Mouse (Mus musculus) neural tube, embryonic 15.5 days (tissue): ENCODE measurements around the gene Plekha5. TPM values are rescaled to one million over a fixed set of nuclear protein-coding genes. Genes with fewer than 3 reads are reported as not detected.

Experiments
- ATAC-seq: fragments of 200-750 bp; cut with Nextera tagmentation; 2 replicates; pipeline ENCODE4 v1.8.0; 2017; ENCODE audit warnings: mild to moderate bottlenecking, moderate TSS enrichment, moderate library complexity; ENCODE audit not compliant: low FRiP score
- H3K27ac ChIP-seq: fragments of 300-500 bp; sonication (generic); replicated peaks from 2 replicates; pipeline ENCODE4 v1.5.1; 2015; ENCODE audit warnings: mild to moderate bottlenecking, inconsistent platforms
- H3K27me3 ChIP-seq: fragments of 300-500 bp; sonication (generic); replicated peaks from 2 replicates; pipeline ENCODE4 v1.6.1; 2015; ENCODE audit warnings: inconsistent platforms
- H3K36me3 ChIP-seq: fragments of 300-500 bp; sonication (generic); 2 replicates; pipeline ENCODE4 v1.6.1; 2015; ENCODE audit warnings: inconsistent platforms
- H3K4me1 ChIP-seq: fragments of 300-500 bp; sonication (generic); 2 replicates; pipeline ENCODE4 v1.6.1; 2015; ENCODE audit warnings: inconsistent platforms
- H3K4me2 ChIP-seq: fragments of 300-500 bp; sonication (generic); 2 replicates; pipeline ENCODE4 v1.6.1; 2015; ENCODE audit warnings: inconsistent platforms, mild to moderate bottlenecking, moderate library complexity
- H3K4me3 ChIP-seq: fragments of 300-500 bp; sonication (generic); replicated peaks from 2 replicates; pipeline ENCODE4 v1.5.1; 2015; ENCODE audit warnings: mild to moderate bottlenecking, inconsistent platforms
- H3K9ac ChIP-seq: fragments of 300-500 bp; sonication (generic); replicated peaks from 2 replicates; pipeline ENCODE4 v1.6.1; 2015; ENCODE audit warnings: mild to moderate bottlenecking, inconsistent platforms
- H3K9me3 ChIP-seq: fragments of 300-500 bp; sonication (generic); replicated peaks from 2 replicates; pipeline ENCODE4 v1.6.1; 2016; ENCODE audit warnings: inconsistent platforms
- WGBS: fragments of 180-500 bp; shearing (Covaris S2); methylation state at CpG from one replicate; pipeline ENCODE4 v1.1.7; 2015; ENCODE audit warnings: mixed read lengths; 5-methylcytosine and 5-hydroxymethylcytosine counted together
- polyA plus RNA-seq: library from polyadenylated mRNA; unstranded; fragments of >200 nt; fragmentation: Nextera tagmentation; extraction: Ambion mirVana; gene quantifications from 2 replicates; pipeline ENCODE4 v1.2.1, GENCODE M21; 2015

The Plekha5 gene
- polyA plus RNA-seq, 1 experiment from 2014 or later = 33.9 TPM

DNA sequence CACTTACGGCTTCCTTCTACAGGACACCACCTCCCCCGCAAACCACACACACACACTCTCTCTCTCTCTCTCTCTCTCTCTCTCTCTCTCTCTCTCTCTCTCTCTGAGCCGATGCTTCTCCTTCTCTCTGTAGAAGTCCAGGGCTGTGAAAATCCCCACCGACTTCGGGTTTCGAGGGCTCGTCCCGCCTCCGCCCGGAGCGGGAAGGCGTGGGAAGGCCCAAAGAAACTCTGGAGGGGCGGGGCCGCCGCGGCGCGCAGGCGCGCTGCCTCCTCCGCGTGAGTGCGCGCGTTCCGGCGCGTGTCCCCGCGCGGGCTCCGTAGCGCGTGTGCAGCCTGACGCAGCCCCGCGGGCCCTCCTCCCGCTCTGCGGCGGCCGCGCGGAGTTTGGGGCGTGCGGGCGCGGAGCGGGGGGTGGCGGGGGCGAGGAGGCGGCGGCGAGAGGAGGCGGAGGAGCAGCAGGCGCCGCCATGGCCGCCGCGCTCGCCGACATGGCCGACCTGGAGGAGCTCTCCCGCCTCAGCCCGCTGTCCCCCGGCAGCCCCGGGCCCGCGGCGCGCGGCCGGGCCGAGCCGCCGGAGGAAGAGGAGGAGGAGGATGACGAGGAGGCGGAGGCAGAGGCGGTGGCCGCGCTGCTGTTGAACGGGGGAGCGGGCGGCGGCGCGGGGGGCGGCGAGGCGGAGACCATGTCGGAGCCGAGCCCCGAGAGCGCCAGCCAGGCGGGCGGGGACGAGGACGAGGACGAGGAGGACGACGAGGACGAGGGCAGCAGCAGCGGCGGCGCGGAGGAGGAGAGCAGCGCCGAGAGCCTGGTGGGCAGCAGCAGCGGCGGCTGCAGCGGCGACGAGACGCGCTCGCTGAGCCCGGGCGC is 199.6 kb downstream of the Plekha5 start:
- peak; percentile 93 for ATAC-seq
- peaks cover 36% of the 10 kb centered on the region for H3K4me1 ChIP-seq
- no peaks in the 10 kb centered on the region for H3K9me3 ChIP-seq
- H3K4me3 ChIP-seq = peak overlapping the region; percentile 98
- H3K36me3 ChIP-seq = no peaks in the 10 kb centered on the region
- no peaks in the 10 kb centered on the region for H3K27me3 ChIP-seq
- H3K9ac ChIP-seq = peak overlapping the region; percentile 97
- H3K4me2 ChIP-seq = peak overlapping the region; percentile 75
- peak overlapping the region; percentile 98 for H3K27ac ChIP-seq
- under 1% methylated on average over 77 of the region's 117 CpGs for WGBS

DNA sequence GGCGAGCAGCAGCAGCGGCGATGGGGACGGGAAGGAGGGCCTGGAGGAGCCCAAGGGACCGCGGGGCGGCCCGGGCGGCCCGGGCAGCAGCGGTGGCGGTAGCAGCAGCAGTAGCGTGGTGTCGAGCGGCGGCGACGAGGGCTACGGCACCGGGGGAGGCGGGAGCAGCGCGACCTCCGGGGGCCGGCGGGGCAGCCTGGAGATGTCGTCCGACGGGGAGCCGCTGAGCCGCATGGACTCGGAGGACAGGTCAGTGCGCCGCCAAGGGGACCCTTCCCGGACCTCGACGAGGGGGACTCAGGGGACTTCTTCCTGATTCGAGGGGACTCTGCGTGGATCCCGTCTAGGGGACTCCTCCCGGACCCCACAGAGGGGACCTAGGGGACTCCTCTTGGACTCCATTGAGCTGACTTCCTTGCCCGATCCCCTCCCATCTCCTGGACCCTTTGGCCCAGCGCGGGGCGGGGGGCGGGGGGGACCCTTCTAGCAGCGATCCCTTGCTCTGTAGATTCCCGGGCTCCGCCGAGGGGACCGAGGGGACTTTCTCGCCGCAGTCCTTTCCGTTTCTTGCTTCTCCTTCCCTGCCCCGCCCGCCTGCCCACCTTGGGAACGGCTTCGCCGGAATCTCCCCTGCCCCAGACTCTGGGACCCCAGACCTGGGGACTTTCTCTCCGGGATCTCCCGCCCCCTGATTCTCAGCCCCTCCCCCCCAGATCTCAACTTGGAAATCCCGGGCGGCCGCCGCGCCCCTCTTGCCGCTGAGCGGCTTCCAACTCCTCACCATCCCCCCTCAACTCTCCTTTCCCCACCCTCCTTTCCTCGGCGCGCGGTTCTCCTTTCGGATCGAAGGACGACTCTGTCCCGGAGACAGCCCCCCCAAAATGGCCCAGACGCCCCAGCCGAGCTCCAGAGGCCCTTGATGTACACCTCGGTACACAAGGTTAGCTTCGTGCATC is 200.5 kb downstream of the Plekha5 start:
- H3K4me3 ChIP-seq = peak overlapping the region; percentile 98
- WGBS = under 1% methylated on average over 77 of the region's 80 CpGs
- peak overlapping the region; percentile 98 for H3K27ac ChIP-seq
- H3K4me2 ChIP-seq = peak overlapping the region; percentile 75
- H3K27me3 ChIP-seq = no peaks in the 10 kb centered on the region
- peak overlapping the region; percentile 97 for H3K9ac ChIP-seq
- ATAC-seq = peak; percentile 53
- H3K9me3 ChIP-seq = no peaks in the 10 kb centered on the region
- H3K36me3 ChIP-seq = no peaks in the 10 kb centered on the region
- H3K4me1 ChIP-seq = peaks cover 40% of the 10 kb centered on the region

DNA sequence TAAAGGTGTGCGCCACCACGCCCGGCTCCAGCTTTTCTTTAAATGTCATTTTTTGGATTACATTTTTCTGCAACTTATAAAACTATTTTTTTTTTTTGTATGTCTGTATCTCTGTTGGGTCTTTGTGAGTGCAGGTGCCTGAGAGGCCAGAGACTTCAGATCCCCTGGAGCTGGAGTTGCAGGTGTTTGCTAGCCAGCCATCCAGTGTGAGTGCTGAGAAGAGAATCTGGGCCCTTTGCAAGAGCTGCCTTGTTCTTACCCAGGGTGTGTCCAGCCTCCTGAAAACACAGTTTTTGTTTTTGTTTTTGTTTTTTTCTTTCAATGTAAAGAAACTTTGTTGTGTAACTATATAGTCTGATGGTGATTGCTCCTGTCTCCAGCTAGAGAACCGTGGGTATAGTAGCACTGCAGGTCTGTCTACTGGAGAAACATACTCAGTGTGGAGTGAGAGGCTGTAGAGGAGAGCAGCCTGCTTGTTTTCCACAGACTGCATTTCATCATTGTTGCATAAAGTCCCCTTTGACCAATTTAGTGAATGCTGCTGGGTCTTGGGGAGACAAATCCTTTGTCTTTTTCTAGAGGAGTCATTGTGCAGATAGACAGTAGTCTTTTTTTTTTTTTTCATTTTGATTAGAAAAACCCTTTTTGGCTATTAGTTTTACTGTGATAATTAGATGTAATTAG is 205.5 kb downstream of the Plekha5 start:
- Histone ChIP-seq H3K9ac (no peak overlapping the region), H3K4me2 (no peak overlapping the region), H3K4me1 (peaks cover 51% of the 10 kb centered on the region), H3K9me3 (no peaks in the 10 kb centered on the region), H3K4me3 (no peak overlapping the region), H3K27ac (no peak overlapping the region), H3K36me3 (peaks cover 3% of the 10 kb centered on the region), H3K27me3 (no peaks in the 10 kb centered on the region)
- WGBS = 82% methylated on average over 4 of the region's 4 CpGs
- no peak for ATAC-seq

DNA sequence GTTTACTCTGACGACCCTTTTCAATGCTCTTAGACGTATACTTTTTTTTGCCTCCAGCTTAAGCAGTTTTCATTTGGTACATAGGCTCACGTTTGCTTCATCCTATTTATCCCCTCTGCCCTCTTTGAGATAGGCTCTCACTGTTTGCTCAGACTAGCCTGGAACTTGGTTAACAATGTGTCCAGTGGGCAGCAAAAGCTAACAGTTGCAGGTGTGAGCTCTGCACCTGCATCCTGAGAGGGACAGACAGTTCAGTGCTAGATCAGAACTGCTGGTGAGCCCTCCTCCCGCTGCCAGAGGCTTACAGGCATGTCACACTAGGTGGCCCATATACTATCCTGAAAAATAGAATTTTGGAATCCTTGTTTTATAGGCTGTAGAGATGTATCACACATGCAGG is 206.5 kb downstream of the Plekha5 start:
- ATAC-seq = no peak
- Histone ChIP-seq H3K4me3 (no peak overlapping the region), H3K4me2 (no peak overlapping the region), H3K27ac (no peak overlapping the region), H3K9me3 (no peaks in the 10 kb centered on the region), H3K9ac (no peak overlapping the region), H3K36me3 (peaks cover 10% of the 10 kb centered on the region), H3K27me3 (no peaks in the 10 kb centered on the region), H3K4me1 (peaks cover 46% of the 10 kb centered on the region)
- 45% methylated on average over 4 of the region's 4 CpGs for WGBS

DNA sequence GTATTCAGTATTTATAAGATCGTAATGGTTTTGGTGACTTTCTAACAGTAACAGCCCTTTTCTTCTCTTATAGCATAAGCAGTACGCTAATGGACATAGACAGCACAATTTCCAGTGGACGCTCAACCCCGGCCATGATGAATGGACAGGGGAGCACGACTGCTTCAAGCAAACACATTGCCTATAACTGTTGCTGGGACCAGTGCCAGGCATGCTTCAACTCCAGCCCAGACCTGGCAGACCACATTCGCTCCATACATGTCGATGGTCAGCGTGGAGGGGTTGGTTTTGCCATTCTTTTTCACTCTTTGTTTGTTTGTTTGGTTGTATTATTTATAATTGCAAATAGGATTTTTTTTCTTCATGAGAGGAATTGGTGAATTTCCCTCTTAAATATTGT is 209.8 kb downstream of the Plekha5 start:
- Histone ChIP-seq H3K27me3 (no peaks in the 10 kb centered on the region), H3K27ac (no peak overlapping the region), H3K9me3 (no peaks in the 10 kb centered on the region), H3K4me3 (no peak overlapping the region), H3K4me1 (peaks cover 21% of the 10 kb centered on the region), H3K36me3 (peaks cover 32% of the 10 kb centered on the region), H3K4me2 (no peak overlapping the region), H3K9ac (no peak overlapping the region)
- ATAC-seq = no peak
- 74% methylated on average over 8 of the region's 8 CpGs for WGBS

GRCm38 (mm10) chr6:140636290-140636689 is 212.4 kb downstream of the Plekha5 start:
- no peaks in the 10 kb centered on the region for H3K9me3 ChIP-seq

GRCm38 (mm10) chr6:140642010-140642409 is 218.2 kb downstream of the Plekha5 start:
- Histone ChIP-seq H3K4me1 (no peaks in the 10 kb centered on the region), H3K27ac (no peak overlapping the region), H3K4me3 (no peak overlapping the region), H3K9ac (no peak overlapping the region), H3K4me2 (no peak overlapping the region), H3K27me3 (no peaks in the 10 kb centered on the region), H3K36me3 (peaks cover 55% of the 10 kb centered on the region), H3K9me3 (no peaks in the 10 kb centered on the region)
- no peak for ATAC-seq
- WGBS = 82% methylated on average over 7 of the region's 7 CpGs

More at GRCm38 (mm10) chr6:140636290-140636689, 212.4 kb downstream of the Plekha5 start:
- Histone ChIP-seq H3K4me2 (no peak overlapping the region), H3K4me1 (0 out of 2 replicates have a peak, but pooled peaks cover 8% of the 10 kb centered on the region), H3K36me3 (peaks cover 53% of the 10 kb centered on the region), H3K27ac (no peak overlapping the region), H3K4me3 (no peak overlapping the region), H3K9ac (no peak overlapping the region), H3K27me3 (no peaks in the 10 kb centered on the region)
- WGBS = 95% methylated on average over 4 of the region's 4 CpGs
- ATAC-seq = no peak

- no peak overlapping the region for H3K4me2 ChIP-seq
- H3K9ac ChIP-seq = no peak overlapping the region
- no peaks in the 10 kb centered on the region for H3K4me1 ChIP-seq
- no peaks in the 10 kb centered on the region for H3K27me3 ChIP-seq
- H3K27ac ChIP-seq = no peak overlapping the region
- no peaks in the 10 kb centered on the region for H3K9me3 ChIP-seq
- WGBS = 95% methylated on average over 12 of the region's 12 CpGs
- H3K4me3 ChIP-seq = no peak overlapping the region
- H3K36me3 ChIP-seq = peaks cover 54% of the 10 kb centered on the region
- ATAC-seq = no peak
Observed at GRCm38 (mm10) chr6:140642655-140643054, 218.8 kb downstream of the Plekha5 start.

GRCm38 (mm10) chr6:140645931-140646330 is 222.1 kb downstream of the Plekha5 start:
- H3K27ac ChIP-seq = no peak overlapping the region
- H3K4me2 ChIP-seq = no peak overlapping the region
- no peaks in the 10 kb centered on the region for H3K9me3 ChIP-seq
- H3K4me1 ChIP-seq = no peaks in the 10 kb centered on the region
- H3K27me3 ChIP-seq = no peaks in the 10 kb centered on the region
- peaks cover 45% of the 10 kb centered on the region for H3K36me3 ChIP-seq
- no peak; the same call in 1 of the 2 replicates for ATAC-seq
- no peak overlapping the region for H3K4me3 ChIP-seq
- H3K9ac ChIP-seq = no peak overlapping the region
